Mouse (Mus musculus) NIH3T3 (cell line): Measurements from ENCODE around the gene Crhbp.
A peak's percentile ranks its signal among the peaks of the same experiment; 100 is the strongest.

Source experiments
- DNase-seq: peaks from one replicate; pipeline ENCODE4 v3.0.0-alpha.2; 2012; ENCODE audit warnings: low read depth

Gene Crhbp

DNA sequence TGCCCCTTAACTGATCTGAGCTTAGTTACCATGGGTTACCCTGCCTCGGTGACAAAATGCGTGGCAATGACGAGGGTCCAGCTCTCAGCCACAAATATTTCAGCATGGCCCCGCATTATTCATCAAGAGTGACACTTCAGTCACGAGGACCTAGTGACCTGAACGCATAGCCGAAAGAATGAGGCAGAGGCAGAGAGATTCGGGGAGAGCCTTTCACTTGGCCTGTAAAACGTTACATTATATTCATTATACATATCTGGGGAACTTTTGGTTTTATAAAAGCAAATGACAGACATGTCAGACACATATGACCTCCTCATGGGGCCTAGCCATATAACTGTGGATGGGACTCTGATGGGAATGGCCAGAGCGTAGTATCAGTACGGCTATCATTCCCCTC is at the start of gene Crhbp:
Crhbp (minus strand) TSS at position 101 of the 400 bp plus-strand sequence.
- DNase-seq = no peak

- no peak for DNase-seq
These were observed 48.6 kb upstream of the Crhbp start for GRCm38 (mm10) chr13:95493296-95493695.

GRCm38 (mm10) chr13:95491327-95491726 is 46.6 kb upstream of the Crhbp start:
- DNase-seq = no peak

DNA sequence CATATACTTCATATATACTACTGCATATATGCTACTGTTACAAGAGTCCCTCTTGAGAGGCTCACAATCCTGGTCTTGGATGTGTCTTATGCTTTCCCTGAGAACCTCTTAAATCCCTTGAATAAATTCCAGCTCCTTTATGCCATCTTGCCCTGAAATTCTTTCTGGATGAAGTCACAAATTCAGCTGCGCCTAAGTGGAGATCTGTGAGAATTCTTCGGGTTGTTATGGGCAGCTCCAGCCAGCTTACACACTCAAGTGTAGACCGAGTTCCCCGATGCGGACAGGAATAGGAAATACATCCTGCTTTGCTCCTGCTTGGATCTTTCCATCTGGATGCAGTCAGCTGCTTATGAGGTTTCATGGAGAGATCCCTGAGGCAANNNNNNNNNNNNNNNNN is 39.9 kb upstream of the Crhbp start:
- DNase-seq = peak; percentile 20

- peak; percentile 81 for DNase-seq
These were observed 36.7 kb upstream of the Crhbp start for GRCm38 (mm10) chr13:95481428-95481827.

GRCm38 (mm10) chr13:95478671-95479413 is 34.1 kb upstream of the Crhbp start, which contains the start of gene S100z:
TSS of gene S100z (minus strand) at chr13:95478721.
- no peak for DNase-seq

DNA sequence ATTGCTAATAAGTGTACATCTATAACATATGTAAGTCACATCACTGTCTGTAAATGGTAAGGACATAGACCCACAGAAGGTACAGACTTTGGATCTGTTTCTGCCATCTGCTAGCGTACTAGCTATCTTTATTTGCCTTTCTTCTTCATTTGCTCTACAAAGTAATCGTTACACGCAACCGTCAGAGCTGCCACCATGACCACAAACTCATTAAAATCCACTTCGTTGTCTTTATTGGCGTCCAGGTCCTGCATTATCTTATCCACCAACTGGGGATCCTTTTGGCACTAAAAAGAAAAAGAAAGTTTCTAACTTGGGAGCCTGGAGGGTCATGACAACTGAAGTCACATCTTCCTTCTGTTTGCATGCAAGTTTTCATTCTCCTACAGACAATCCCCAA is 32.4 kb upstream of the Crhbp start:
- no peak for DNase-seq

DNA sequence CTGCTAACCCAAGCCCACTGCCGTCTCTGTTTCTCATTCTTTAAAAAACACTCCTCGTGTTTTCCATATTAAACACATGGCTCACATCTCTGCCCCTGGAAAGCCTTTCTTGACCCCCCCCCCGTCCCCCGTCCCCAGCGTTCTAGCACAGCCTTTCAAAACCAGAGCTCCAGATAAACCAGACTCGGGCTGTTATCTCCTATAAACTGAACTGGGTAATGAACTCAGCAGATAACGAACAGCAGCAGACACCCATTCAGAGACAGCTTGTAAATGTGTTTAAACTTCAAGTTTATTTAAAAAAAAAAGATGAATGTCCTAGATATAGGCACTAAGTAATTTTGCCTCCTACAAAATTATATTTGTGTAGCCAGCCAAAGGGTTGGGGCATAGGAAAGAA is 30.4 kb upstream of the Crhbp start:
- DNase-seq = no peak

DNA sequence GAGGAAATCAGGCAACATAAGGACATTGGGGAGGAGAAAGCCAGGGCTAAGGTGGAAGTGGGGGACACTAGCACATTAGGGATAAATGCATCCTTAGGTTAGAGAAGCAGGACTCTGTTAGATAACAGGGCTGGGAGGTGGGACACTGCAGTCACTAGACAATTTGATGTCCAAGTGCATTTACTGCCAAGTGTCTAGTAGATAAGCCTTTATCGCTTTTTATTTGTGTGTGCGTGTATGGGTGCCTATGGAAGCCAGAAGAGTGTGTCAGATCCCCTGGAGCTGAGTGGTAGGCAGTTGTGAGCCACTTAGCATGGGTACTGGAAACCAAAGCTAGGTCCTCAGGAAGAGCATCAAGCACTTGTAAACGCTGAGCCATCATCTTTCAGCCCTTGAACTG is 29.6 kb upstream of the Crhbp start:
- no peak for DNase-seq

GRCm38 (mm10) chr13:95470970-95471369 is 26.2 kb upstream of the Crhbp start:
- peak; percentile 30 for DNase-seq

DNA sequence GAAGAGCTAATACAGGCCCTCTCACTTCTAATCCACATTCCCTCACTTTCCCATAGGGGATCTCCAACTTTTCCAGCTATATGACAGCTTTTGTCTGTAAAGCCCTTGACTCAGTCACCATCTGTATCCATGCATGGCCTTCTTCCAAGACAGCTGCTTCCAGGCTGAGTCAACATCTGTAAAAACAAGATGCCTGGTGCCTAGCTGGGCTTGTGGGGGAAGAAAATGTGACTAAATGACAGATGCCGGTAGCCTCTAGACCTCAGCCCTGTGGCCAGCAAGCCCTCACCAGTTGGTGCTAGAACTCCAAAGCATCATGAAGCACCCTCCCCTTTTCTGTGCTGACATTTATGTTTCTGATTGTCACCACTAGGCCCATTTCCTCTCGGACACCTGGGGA is 6.8 kb upstream of the Crhbp start:
- DNase-seq = peak; percentile 70

GRCm38 (mm10) chr13:95450636-95451210 is 6.0 kb upstream of the Crhbp start:
- DNase-seq = peak; percentile 18

DNA sequence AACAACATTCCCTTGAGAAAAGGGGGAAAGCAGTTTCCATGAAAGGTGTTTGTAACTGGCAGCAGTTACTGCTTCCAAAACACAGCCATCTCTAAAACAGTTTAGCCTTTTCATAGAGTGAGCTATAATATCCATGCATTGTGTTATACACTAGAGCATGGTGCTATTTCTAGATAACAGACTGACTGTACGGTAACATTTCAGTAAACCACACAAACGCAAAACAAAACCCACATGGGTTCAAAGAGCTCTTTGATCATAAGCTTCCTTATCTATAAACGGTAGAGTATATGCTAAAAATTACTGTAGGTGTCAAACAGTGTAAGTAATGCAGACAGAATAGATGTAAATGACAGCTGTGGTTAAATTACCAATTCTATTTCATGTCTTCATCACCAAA is 5.0 kb upstream of the Crhbp start:
- no peak for DNase-seq

- no peak for DNase-seq
These were observed 433 bp downstream of the Crhbp start for GRCm38 (mm10) chr13:95444291-95444690.

DNA sequence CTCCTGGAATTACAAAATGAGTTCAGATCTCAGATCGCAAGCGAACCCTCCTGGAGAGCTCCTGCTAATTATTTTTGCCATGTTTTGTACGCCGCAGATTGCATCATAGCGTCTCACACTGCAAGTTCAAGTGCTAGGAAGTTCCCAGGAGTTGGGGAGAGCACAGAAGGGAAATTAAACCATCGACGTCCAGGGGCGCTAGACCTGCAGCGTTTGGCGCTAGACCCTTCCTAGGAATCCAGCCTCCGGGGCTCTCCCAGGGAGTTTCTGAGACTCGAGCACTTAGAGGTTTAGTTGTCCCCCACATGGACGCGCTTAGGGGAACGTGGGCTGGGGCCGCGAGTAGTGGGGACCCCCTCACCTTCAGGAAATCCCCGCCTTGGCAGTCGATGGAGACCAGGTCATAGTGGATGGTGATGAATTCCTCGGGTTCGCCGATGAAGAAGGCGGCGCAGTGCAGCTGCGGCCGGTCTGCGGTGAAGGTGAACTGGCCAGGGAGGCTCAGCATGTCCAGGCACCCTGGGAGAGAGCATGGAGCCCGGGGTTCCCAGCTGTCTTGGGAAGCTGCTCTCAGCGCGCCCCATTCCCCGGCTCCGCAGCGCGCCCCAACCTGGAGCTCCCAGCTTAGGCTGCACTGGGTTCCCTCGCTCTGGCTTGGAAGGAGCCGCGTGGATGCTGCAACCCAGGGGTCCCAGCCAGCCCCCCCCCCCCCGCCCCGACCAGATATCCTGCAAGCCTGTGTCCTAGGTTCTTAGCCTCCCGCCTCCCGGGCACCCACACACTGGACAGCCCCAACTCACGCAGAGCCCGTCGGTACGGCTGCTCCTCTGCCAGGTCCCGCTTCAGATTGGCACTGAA is 1.1 kb downstream of the Crhbp start:
- DNase-seq = peak; percentile 17

- DNase-seq = no peak
These were observed 1.8 kb downstream of the Crhbp start for GRCm38 (mm10) chr13:95442901-95443300.

DNA sequence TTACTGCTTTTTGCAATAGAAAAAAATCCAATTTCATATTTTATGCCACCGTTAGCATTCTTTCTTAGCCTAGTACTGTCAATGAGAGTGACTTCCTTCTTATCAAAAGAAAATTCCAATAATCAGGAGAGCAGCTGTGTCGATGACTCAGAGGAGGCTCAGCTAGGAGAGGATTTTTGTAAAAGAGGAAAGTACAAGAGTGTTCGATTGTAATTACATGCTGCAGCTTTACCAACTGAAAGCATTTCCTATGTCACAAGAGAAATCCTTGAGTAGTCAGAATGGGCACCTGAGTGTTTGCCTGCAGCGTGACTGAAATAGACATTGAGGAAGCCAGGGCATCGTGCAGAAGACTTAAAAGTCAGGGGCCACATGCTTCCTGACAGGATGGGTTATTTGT is 5.2 kb downstream of the Crhbp start:
- no peak for DNase-seq

- no peak for DNase-seq
These were observed 13.0 kb downstream of the Crhbp start for GRCm38 (mm10) chr13:95431760-95432159.

GRCm38 (mm10) chr13:95427499-95427898 is 17.2 kb downstream of the Crhbp start:
- DNase-seq = peak; percentile 39

DNA sequence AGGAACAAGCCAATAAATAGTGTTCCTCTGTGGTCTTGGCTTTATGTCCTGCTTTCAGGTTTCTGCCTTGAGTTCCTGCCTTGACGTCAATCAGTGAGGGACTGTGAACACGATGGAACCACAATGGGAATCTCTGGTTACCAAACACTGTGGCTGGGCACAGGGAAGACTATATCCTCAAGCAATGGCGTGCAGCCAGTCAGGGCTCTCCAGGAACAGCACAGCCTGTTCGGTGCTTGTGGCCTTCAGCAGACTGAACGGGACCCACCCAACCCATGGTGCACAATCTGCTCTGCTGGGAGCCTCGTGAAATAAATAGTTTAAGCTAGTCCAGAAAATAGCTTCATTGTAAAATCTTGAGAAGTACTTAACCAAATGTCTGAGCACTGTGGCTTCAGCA is 18.3 kb downstream of the Crhbp start:
- DNase-seq = no peak

DNA sequence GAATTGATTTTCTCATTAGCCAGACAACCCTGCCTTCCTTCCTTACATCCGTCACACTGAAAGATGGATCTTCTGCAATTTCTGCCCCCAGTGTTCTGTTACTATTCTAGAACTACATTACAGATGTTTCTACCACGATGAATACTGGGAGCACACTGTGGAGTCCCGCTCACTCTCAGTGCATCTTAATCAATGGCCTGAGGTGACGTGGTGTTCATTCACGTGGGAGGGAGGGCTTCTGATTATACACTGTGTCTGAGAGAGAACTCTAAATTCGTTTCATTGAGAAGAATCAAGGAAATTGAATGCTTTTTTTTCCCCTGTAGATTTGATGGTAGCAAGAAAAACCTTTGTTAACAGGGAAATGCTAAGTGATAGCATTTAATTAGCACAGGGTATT is 19.2 kb downstream of the Crhbp start:
- no peak for DNase-seq

DNA sequence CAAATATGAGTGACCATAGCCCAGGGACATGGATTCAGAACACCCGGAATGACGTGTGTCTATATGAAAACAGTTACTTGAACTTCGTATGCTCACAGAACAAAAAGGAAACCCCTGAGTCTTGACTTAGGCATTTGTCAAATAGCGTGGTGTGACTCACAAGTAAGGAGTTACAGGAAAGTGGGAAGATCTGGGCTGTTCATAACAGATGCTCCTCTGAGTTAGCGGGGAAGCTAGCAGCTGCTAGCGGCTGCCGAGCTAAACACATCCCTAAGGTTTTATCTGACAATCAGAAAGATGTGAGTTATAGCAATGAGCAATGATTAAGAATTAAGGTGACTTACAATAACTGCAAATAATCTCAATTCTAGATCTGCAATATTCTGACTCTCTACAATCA is 19.8 kb downstream of the Crhbp start:
- peak; percentile 51 for DNase-seq

DNA sequence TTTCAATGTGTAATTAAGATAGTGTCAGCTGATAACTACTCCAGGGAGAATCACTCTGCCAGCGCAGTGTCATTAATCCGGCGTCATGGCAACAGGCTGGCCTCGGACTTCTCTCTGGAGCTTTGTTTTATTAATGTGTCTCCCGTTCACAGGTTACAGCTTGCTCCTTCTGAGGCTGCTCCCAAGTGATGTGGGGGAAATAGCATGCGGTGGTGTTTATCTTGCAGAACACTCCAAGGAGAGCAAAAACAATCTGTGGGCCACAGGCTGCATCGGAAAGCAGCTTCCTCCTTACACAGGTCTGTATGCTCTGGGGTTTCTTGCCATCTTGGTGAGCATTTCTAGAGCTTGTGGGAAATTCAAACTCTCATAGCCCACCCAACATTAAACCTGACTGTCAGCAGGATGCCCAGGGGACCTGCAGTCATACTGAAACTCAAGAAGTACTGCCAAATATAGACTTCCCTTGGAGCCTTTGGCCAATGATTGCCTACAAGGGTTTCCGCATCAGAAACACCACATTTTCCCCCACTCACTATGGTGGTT is 25.4 kb downstream of the Crhbp start:
- DNase-seq = no peak
